Mouse (Mus musculus) Patski (cell line): ENCODE measurements around the gene Emp1. TPM values are rescaled to one million over a fixed set of nuclear protein-coding genes. Genes with fewer than 3 reads are reported as not detected.

Experiments
- ATAC-seq: fragments of 100-300 bp; one replicate; pipeline ENCODE4 v1.8.0; 2021
- CTCF ChIA-PET: fragments of 350-600 bp; sonication (Branson Sonifier 250); formaldehyde crosslinking; loops from one replicate; lab custom pipeline; 2022; ENCODE audit warnings: inconsistent platforms; lab: Charles Lee
- POLR2A ChIA-PET: fragments of 350-600 bp; sonication (Branson Sonifier 250); formaldehyde crosslinking; loops from one replicate; lab custom pipeline; 2022; ENCODE audit warnings: antibody characterized with exemption, inconsistent platforms; lab: Charles Lee
- DNase-seq: peaks from one replicate; pipeline ENCODE4 v3.0.0-alpha.2; 2011; ENCODE audit warnings: low read depth, low spot score
- H3K27me3 ChIP-seq: fragments of 371-371 bp; one replicate; pipeline ENCODE4 v1.5.1; 2021
- CTCF ChIP-seq: fragments of 100-300 bp; IDR thresholded peaks from one replicate; pipeline ENCODE4 v1.5.1; 2021
- in situ Hi-C: fragments of 300-500 bp; cut with MboI; formaldehyde crosslinking; loops from 3 replicates; pipeline ENCODE4 v1.11.1; 2018; ENCODE audit warnings: low pct_unique_long_range_greater_than_20kb, mixed read lengths
- polyA plus RNA-seq: library from polyadenylated mRNA; unstranded; gene quantifications from one replicate; pipeline ENCODE4 v1.2.3, GENCODE M21; 2021

The Emp1 gene
- polyA plus RNA-seq, 1 experiment from 2014 or later = 70.4 TPM

DNA sequence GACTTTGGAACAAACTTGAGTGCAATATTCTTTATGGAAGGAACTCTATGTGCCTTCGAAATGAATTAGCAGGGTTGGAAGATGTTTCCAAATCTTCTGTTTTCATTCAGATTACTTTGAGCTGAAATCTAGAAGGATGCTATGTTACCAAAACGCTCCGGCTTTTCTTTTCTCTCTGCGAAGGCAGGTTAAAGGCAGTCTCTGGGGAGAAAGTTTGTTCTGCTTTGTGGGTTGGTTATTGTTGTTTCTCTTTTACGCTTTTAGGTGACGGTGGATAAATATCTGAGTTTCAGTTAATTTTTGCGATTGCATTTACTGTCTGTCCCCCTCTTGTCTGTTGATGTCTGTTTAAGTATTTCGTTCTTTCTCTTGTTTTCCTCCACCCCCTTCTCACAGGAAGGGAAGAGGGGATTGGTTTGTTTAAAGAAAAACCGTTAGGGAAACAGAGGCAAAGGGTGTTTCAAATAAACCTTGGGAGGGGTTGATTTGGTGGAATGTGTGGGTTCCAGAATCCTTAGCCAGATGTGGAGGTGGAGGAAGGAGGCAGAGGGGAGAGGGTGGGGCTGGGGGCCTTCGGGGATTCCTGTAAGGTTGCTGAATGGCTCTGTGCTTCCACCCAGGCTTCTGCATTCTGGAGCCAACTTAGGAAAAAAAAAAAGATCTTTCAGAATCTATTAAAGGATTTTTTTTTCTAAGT, 1.1 kb downstream of the Emp1 start:
- in situ Hi-C loops = no loop called here
- ChIA-PET CTCF (interaction anchor here (0.7 to 3.1 kb wide), 3 partner anchors 15 to 35 kb away, joined by 3 to 9 read pairs (median 4); no protein-coding TSS in a partner anchor), POLR2A (no interaction called here)
- H3K27me3 ChIP-seq = no peaks in the 10 kb centered on the region
- DNase-seq (no peak), ATAC-seq (no peak)
- no peak for TF ChIP-seq CTCF

DNA sequence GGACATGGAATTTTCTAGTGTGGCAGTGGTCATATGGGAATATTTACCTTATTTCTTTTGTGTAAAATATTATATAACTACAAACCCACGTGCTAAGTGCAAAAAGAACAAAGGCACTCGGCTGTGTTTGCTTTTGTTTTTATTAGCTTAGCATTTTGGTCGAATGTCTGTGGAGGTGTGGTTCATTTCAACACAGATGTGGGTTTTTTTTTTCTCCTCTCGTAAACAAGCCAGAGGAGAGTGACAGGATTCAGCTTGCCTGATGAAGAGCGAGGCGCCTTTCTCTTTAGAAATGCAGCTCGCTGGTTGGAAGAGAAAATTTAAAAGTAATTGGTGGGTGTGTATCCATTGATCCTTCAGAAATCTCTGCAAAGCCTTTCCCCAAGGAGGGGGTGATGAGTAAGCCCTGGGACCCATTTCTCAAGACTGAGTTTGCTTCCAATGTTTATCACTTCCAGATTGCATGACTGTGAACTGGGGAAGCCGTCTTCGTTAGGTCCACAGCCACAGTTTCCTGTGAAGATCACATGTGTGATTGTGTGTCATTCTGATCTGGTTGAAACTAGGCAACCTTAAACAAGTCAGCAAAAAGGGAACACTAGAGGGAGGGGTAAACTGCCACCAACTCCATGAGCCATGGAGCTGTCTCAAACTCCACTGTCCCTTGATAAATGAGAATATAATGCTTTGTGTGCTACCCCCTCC, 1.8 kb downstream of the Emp1 start:
- no peak for ATAC-seq
- no peaks in the 10 kb centered on the region for H3K27me3 ChIP-seq
- no peak for DNase-seq
- in situ Hi-C loops = no loop called here
- CTCF ChIA-PET = interaction anchor here (0.7 to 3.1 kb wide), 3 partner anchors 14 to 34 kb away, joined by 3 to 9 read pairs (median 4); no protein-coding TSS in a partner anchor
- TF ChIP-seq CTCF = no peak
- POLR2A ChIA-PET = interaction anchor here (0.5 to 1.5 kb wide), 2 partner anchors 14 to 40 kb away, joined by 4 to 7 read pairs; no protein-coding TSS in a partner anchor

DNA sequence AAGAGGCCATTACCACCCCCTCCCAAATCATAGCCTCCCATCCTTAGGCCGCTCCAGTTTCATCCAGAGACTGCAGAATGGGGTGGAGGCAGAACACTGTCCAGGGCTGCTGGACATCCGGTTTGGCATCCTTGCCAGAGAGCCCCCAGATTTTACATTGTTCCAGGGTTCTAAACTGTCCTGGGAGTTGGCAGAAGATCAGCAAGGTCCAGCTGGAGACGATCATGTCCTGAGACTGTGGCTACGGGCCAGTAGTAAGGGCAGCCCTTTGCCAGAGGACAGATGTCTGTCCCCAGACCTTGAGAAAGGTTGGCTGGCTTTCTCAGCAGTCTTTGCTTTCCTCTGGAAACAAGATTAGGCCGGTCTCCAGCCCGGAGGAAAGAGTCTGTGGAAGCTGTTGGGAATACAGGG, 2.6 kb downstream of the Emp1 start:
- H3K27me3 ChIP-seq = no peaks in the 10 kb centered on the region
- no peak for ATAC-seq
- ChIA-PET POLR2A (interaction anchor here (1.5 kb wide), 1 partner anchor 41 kb away, joined by 4 read pairs; no protein-coding TSS in a partner anchor), CTCF (interaction anchor here (3.1 kb wide), 1 partner anchor 14 kb away, joined by 9 read pairs; no protein-coding TSS in a partner anchor)
- in situ Hi-C loops = no loop called here
- TF ChIP-seq CTCF = no peak
- no peak for DNase-seq

DNA sequence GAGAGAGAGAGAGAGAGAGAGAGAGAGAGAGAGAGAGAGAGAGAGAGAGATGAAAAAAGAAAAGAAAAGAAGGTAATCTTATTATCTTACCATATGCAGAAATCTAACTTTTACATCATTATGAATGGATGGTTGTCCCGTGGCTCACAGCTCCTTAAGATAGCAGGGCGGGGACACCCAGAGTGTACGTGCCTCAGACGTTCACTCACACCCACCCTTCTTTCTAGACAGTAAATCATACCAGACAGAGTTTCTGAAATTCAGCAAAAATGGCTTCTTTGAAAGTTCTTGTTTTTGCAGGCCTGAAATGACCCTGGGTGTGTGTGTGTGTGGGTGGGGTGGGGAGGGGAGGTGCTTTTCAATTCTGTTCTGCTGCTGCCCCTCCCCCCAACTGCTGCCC, 3.3 kb downstream of the Emp1 start:
- ChIA-PET CTCF (interaction anchor here (3.1 kb wide), 1 partner anchor 13 kb away, joined by 9 read pairs; no protein-coding TSS in a partner anchor), POLR2A (no interaction called here)
- no peak for TF ChIP-seq CTCF
- ATAC-seq (no peak), DNase-seq (no peak)
- in situ Hi-C loops = no loop called here
- no peaks in the 10 kb centered on the region for H3K27me3 ChIP-seq

DNA sequence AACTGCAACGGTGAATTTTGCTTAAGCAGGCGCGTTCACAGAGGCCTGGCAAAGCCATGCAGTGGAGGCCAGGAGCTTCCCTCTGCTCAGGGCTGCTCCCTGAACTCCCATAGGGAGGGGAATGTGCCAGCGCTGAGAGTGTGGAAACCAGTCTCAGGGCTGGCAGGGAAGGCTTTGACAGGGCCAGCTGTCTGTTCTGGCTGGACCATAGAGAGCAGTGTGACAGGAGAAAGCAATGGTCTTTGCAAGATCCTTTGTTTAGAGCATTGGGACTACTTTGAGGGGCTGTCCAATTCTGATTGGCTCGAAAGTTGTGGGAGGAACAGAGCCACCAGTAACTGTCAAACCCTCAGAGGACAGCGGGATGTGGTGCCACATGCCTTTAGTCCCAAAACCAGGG, 5.9 kb downstream of the Emp1 start:
- ChIA-PET CTCF (interaction anchor here (1.6 to 2.7 kb wide), 3 partner anchors 10 to 219 kb away, joined by 8 to 13 read pairs (median 9); no protein-coding TSS in a partner anchor), POLR2A (interaction anchor here (0.6 kb wide), 1 partner anchor 22 kb away, joined by 3 read pairs; no protein-coding TSS in a partner anchor)
- ATAC-seq = no peak
- in situ Hi-C loops = no loop called here
- TF ChIP-seq CTCF = no peak
- H3K27me3 ChIP-seq = no peaks in the 10 kb centered on the region
- no peak for DNase-seq

DNA sequence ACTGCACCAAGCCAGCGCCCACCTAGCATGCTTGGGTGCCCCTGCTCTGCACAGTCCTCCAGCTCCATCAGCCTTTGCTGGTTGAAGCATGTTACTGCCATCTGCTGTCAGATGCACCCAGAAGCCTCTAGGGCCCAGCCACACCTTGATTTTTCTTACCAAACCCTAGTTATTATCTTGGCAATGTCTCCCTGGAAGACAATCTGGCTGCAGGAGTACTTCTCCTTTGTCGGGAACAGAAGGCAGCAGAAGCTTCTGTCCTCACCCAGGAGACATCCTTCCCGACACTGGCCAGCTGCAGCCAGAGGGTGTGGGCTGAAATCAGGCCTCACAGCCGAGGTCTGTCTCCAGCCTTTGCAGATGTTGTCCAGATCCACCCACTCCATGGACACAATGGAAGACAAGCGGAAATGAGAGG, 7.2 kb downstream of the Emp1 start:
- in situ Hi-C loops = no loop called here
- ChIA-PET POLR2A (no interaction called here), CTCF (interaction anchor here (0.7 to 2.7 kb wide), 10 partner anchors 9 to 221 kb away, joined by 3 to 13 read pairs (median 6); no protein-coding TSS in a partner anchor)
- TF ChIP-seq CTCF = peak; percentile 76
- peak; percentile 72 for ATAC-seq
- no peaks in the 10 kb centered on the region for H3K27me3 ChIP-seq
- no peak for DNase-seq

DNA sequence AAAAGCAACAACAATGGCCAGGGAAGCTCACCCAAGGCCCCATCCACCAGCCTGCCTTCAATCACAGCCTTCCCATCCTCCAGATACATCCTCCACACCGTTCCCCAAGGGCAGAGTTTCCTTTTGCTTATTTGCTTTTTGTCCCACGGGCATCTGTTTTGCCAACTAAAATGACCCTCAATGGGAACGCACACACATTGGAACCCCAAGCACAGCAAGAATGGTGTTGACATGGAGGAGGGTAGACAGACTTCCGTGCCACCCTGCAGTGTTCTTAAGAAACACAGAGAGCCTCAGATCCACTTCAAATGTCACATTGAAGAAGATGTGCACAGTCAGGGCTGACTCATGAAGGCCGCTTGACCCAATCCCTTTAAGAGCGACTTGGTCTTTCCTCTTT, 8.6 kb downstream of the Emp1 start:
- ChIA-PET CTCF (interaction anchor here (0.7 to 1.4 kb wide), 3 partner anchors 11 to 122 kb away, joined by 4 to 6 read pairs (median 4); no protein-coding TSS in a partner anchor), POLR2A (no interaction called here)
- TF ChIP-seq CTCF = no peak
- H3K27me3 ChIP-seq = no peaks in the 10 kb centered on the region
- DNase-seq = no peak
- no peak for ATAC-seq
- in situ Hi-C loops = no loop called here

DNA sequence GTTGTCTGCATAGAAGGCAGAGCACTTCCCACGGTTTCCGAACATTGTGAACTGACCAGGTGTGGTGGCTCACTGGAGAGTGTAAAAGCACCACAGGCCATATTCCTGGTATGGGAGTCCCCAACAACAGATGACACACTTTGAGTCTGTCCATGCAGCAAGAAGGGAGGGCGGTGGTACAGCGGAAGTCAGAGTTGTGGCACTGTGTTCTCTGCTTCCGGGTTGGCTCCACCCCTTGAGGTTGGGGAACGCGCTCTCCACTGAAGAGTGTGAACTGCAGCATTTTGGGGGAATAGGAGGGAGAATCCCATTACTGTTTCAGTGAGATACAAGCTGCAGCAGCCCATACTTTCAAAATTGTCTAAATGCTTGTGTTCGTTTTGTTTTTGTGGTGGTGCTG, 11.0 kb downstream of the Emp1 start:
- in situ Hi-C loops = no loop called here
- POLR2A ChIA-PET = no interaction called here
- DNase-seq (no peak), ATAC-seq (no peak)
- CTCF ChIA-PET = interaction anchor here (1.4 kb wide), 1 partner anchor 224 kb away, joined by 6 read pairs; no protein-coding TSS in a partner anchor
- no peak for TF ChIP-seq CTCF
- H3K27me3 ChIP-seq = no peaks in the 10 kb centered on the region

DNA sequence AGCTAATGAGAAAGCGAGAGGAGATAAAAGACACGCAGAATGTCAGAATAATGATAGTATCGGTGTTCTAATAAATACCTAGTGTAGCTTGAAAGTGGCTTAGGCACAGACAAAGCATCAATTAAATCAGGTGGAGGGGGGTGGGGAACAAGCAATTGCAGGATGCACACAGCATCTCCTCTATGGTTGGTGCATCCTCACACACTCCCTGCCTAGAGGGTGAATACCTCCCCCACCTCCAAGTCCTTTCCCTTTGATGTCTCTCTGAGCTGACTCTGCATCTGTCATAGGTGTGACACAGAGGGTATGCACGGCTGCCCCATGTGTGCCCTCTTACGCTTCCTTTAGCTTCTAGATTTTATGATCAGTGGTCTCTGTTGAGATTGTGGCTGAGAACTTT, 13.5 kb downstream of the Emp1 start:
- H3K27me3 ChIP-seq = no peaks in the 10 kb centered on the region
- ATAC-seq (no peak), DNase-seq (no peak)
- ChIA-PET CTCF (interaction anchor here (0.9 kb wide), 1 partner anchor 24 kb away, joined by 3 read pairs; no protein-coding TSS in a partner anchor), POLR2A (no interaction called here)
- in situ Hi-C loops = loop anchor here (5.0 kb wide), 3 partner anchors 129 to 294 kb away; no protein-coding TSS in a partner anchor
- no peak for TF ChIP-seq CTCF

DNA sequence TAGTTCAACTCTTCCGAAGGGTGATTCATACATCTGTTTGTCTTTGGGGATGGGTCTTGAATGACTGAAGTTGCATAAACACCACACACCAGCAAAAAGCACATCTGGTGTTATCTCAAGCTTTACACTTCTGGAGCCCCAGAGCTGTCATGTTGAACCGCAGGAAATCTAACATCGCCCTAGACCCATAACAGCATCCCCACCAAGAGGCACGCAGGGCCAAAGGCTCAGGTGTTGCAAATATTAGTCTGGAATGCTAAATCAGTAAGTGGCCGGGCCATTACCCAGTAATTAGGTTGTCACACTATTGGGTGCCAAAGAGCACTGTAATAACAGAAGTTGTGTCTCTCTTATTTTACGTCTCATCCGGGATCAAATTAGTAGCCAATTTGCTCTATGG, 13.9 kb downstream of the Emp1 start:
- H3K27me3 ChIP-seq = no peaks in the 10 kb centered on the region
- TF ChIP-seq CTCF = no peak
- ChIA-PET CTCF (interaction anchor here (0.9 kb wide), 1 partner anchor 23 kb away, joined by 3 read pairs; no protein-coding TSS in a partner anchor), POLR2A (no interaction called here)
- ATAC-seq (no peak), DNase-seq (no peak)
- in situ Hi-C loops = loop anchor here (5.0 kb wide), 3 partner anchors 129 to 294 kb away; no protein-coding TSS in a partner anchor
